Mouse (Mus musculus): ENCODE data around the gene Abr.

The Abr gene

DNA sequence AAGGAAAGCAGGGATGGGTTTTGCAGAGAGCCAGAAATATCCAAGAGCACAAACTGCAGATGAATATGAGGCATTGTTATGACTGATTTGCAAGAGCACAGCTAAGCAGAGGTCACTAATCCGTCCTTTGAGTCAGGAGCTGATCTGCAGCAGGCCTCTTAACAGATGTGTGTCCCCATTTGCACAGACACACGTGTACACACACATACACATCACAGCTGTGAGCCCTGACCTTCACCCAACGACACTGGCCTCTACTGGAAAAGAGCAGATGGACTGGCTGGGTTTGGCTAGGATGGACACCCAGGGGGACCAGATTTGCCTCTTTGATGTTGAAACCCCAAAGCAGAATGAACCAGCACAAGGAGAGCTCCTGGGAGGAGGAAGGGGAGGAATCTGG is 52.7 kb downstream of the Abr start:
- DNase-seq (ENCODE audit: low spot score): no peak

DNA sequence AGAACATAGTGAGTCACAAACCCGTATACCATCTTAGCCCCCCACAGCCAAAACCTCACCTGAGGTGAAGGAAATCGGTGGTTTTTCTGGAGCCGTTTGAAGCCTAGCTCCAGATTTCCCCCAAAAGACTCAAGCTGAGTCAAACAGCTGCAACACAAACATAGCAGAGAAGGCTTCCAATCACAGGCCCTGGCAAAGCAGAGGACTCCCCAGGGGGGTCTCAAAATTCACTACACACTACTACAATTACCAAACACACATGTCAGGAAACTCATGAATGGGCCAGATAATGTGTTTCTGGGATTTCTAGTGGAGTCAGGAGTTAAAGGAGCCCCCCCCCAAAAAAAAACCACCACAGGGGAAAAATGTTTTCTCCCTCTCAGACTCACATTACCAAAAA is 56.0 kb downstream of the Abr start:
- no peak for DNase-seq (ENCODE audit: low spot score)

DNA sequence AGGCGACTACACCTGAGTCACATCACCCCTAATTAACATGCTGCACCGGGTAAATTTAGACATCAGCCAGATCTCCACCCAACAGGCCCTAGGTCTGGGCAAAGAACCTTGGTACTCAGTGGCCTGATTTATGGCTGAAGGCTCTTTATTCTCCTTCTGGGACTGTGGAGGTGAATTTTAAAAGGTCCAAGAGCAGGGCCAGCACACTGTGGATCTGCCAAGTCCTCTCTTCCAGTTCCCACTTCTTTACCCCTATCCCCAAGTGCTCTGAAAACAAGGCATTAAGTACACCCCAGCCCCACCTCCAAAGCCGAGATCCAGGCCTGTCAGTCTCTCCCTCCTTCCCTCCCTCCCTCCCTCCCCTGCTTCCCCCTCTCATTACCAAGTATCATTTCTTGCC is 59.5 kb downstream of the Abr start:
- DNase-seq (ENCODE audit: low spot score): no peak

DNA sequence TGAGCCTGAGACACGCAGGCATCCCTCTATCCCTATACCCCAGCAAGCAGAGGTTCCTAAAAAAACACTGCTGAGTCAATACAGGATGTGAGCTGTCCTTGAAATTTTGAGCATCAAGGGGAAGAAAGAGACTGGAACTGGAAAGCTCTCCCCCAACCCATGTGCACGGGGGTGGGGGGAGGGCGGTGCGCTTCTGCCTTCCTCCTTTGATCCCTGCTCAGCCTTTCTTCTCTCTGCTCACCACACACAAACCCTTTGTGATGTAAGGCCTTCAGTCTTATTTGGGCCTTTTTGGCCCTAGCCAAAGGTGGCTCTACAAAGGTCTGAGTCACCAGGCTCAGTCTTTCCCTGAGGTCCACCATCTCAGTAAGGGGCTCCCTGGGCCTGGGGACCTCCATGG is 59.9 kb downstream of the Abr start:
- DNase-seq (ENCODE audit: low spot score): no peak

DNA sequence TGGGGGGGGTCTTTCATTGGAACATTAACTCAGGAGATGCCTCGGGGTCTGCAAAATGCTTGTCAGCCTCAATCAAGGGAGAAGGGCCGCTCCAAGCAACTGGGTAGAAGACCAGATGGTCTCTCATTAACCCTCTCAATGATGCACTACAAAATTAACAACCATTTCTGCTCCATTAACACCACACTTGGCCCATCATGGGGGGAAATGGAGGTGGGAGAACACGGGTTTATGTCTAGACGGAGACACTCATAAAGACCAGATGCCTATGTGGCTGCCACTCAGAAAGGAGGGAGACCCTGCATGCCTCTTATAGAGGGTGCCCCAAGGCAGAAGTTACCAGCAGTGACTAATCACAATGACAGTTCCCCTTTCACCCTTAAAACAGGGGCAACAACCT is 64.3 kb downstream of the Abr start:
- DNase-seq (ENCODE audit: low spot score): no peak

DNA sequence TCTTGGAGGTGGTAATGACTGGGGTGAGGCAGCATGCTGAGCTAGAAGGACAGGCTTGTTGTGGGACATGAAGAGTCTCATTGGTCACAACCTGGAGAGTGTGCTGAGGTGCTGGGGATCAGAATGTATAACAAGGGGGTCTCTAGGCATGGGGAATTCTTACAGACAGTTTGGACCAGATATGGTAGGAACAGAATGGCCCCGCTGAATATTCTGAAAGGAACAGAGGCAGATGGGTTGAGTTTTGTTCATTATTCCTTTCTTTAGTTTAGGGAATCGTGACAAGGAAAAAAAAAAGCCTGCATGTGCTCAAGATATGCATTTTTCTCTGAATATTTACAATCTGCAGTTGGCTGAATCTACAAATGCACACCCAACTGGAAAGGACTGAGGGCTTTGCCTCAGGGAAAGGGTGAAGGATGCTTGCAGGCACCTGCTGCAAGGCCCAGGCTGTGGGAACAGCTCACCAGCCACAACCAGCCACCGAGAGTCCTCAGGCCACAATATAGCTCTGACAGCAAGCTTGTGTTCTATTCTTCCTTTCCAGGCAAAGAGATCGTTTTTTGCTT is 73.9 kb downstream of the Abr start:
- no peak for DNase-seq (ENCODE audit: low spot score)

DNA sequence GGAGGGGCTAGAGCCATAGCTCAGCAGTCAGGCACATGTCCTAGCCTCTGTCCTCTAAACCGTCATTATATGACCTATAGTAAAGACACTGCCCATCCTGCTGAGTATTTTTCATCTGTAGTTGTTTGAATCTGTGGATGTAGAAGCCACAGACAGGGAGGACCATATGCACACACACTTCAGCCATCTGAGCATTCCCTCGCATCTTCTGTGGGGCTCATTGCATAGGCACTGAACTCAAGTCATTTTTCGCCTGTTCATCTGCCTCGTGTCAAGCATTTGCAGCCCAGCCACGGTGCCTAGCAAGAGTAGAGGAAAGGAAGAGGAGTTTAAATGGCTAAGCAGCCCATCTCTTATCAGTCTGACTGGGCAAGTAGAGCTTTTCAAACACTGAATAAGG is 74.7 kb downstream of the Abr start:
- DNase-seq (ENCODE audit: low spot score): no peak

DNA sequence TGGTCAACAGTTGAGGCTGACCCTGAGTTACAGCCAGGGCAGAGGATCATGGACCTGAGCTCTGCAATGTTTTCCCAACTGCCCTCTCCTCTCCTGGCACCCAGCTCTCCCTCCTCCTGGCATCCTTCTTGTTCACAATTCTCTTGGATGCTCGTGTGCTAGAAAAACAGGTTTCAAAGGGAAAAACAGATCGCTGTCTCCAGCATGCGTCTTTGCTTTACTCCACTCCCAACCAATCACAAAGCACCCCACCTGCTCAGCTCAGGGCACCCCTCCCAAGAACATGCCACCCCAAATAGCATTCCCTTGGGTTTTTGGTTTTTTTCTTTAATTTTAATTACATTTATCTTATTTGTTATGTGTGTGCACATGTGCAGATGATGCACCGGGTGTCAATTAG is 75.7 kb downstream of the Abr start:
- DNase-seq (ENCODE audit: low spot score): no peak

DNA sequence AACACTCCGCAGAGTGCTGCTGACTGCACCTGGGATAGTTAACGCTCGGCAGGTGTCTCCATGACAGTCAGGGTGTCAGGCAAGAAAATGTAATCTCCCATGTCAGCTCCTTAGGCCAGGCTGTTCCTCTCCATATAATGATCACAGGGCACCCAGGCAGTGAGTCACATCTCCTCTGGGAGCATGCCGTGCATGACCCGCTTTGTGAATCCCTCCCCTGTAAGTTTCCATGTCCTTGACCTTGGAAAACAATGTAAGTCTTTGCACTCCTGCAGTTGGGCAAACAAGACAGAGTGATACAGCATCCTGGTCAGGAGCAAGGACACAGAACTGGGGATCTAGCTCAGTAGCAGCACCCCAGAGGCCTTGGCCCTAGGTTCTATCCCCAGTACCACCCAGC is 78.8 kb downstream of the Abr start:
- no peak for DNase-seq (ENCODE audit: low spot score)

DNA sequence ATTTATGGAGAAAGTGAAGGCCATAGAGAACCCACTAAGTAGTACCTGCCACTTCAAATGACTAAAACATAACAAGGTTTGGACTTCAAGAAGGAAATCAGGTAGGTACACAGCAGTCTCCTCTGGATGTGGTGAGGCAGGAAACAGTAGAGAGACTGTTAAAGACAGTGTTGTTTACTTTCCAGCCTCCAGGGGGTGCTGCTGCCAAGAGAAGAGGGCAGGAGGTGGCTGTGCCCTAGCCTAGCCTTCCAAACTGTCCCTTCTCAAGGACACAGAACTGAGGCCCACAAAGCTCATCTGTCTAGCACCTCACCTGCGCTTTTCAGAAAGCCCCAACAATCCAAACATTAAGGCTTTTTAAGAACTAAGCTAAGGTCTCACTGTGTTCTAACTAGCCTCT is 81.1 kb downstream of the Abr start:
- peak; percentile 38 for DNase-seq (ENCODE audit: low spot score)

DNA sequence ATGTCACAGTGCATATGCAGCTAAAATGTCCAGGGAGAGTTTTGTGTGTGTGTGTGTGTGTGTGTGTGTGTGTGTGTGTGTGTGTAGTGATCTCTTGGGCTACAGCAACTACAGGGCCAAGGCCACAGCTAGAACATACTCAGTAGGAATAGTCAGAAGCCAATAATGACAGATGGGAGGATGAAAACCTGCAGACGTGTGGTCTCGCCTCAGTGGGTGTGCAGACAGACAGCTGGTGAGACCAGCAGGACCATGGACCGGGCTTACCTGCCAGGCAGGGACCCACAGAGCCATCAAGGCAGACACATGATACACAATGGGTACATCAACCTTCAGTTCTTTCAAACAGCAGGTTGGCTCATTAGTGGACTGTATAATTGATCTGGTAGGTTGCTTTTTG is 84.7 kb downstream of the Abr start:
- DNase-seq (ENCODE audit: low spot score): no peak

DNA sequence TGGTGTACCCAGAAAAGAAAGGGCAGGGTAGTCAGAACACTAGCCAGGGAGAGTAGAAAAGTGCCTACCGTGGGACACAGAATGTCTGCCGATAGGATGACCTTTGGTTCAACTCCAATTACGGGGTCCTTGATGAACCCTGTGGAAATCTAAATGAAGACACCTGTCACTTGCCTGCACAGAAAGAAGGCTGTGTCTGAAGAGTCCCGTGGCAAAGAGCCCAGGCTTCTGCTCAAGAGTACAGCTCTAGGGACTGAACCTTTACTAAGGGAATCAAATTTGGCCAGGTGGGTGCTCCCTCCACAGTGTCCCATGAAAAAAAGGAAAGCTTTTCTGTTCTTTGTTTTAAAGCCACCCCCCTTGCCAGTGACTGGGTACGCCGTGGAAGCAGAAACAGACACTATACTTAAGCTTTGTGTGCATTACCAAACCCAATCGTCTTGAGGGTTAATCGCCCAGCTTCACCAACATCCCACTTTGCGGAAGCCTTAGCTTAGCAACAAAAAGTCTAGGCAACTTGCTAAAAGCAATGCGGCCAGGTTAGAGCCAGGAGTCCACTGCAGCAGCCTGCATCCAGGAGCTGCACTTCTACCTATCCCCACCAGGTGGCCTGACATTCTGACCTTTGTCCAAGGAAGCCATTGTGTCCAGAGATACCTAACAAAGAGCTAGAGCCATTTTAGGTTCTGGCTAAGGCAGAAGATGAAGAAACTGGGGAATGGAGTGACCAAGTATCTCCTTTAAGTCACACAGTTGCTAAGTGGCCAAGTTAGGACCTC is 85.3 kb downstream of the Abr start:
- no peak for DNase-seq (ENCODE audit: low spot score)

DNA sequence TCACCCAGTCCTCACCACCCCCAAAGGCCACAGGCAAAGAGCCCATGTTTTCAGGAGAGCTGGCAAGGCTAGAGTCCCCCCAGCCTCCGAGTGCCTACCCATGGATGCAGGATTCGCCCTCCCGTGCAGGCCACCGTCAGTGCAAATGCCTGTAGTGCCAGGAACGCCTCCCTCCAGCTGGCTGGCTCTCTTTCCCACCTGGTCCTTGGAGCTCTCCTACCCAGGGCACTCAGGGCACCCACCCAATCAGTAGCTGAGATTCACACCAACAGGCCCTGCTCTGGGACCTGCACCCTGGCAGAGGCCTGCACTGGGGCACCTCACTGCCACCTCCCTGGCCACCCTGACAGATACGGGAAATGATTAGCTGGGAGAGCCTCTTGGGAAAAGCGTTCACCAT is 90.1 kb downstream of the Abr start:
- no peak for DNase-seq (ENCODE audit: low spot score)

DNA sequence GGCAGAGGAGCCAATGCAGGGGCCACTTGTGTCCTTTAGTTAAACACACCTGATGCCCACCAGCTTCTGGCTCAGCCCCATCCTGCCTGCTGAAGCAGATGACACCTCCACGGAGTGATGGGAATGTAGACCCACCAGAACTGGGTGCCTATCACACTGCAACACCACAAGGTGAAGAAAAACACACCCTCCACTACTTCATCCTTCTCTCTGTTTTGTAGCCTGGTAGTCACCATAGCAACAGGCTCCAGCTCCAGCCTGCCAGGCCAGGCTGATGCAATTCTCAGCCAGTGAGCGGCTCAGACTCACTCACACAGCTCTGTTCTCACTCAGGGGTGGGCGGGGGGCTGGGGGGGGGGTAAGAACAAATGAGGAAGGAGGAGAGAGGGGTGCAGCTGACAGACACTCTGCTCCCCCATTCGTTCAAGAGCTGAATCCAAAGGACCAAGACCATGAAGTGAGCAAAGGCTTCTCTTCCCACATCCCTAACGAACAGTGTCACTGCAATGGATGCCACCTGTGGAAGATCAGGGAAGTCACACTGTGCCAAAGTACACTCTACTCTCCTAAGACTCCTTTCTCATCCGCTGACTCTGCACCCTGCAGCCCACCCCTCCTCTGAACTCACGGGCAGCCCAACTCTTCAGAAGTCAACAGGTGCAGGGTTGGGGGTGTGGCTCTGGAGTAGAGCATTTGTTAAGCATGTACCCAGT is 91.0 kb downstream of the Abr start:
- no peak for DNase-seq (ENCODE audit: low spot score)

DNA sequence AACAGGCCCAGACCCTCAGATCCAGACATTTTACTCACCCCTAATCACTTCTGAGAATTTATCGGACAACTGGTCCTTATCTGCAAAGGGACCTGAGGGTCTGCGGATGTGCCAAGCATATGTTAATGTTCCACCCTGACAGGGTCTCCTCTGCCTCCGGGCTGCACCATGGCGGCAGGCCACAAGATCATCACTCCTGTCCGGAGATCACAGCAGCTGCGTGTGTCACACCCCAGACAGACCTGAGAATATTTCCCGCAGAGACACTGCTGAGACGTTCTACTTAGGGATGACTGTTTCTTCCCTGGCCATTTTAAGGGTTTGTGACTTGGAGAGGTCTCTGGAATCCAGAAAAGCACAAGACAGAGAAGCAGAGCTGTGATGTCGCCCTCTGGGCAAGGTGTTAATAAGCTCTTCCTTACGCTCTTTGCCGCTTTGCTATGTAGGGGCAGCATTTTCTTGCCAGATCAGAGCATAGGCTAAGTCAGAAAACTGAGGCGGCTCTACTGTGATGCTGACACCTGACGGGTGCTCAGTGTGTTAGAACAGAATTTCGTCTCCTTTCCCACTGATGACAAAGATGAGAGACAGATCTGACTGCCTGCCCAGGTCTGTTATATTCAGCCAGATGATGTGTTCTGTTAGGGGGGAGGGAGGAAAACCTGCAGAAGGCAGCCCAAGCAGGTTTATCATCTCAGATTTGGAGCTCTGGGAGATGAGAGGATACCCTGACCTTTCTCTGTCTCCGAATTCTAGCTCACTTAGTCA is 91.8 kb downstream of the Abr start:
- DNase-seq (ENCODE audit: low spot score): no peak

DNA sequence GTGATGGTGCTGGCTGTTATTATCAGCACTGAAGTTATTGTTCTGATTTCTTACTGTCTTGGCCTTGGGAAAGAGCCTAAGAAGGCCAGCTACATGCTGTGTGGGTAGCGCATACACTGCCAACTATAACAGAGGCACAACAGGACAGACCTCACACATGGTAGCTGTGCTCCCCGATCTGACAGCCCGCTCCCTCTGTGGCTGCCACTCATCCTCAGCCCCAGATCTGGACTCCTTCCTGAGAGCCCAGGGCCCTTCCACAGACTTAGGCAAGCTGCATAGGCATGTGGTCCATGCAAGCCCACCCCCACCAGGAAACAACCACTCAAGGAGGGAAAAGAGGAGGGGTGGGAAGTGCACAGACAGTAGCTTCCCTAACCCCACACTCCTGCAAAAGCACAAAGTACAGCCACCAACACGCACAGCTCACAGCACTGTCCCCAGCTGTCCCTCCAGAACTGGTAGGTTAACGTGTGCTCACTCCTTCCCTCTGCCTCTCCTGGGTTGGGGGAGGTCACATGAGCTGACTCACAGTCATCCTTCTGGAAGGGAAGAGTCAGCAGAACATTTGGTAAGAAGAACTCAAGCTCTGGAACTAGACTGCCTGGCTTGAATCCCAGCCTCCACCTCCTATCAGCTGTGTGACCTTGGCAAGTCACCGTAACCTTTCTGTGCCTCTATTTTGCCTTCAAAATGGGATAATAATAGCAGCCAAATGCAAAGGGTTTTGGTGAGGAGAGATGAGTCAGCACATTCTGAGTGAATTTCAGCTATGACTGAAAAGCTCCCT is 92.6 kb downstream of the Abr start:
- DNase-seq (ENCODE audit: low spot score): peak; percentile 86

DNA sequence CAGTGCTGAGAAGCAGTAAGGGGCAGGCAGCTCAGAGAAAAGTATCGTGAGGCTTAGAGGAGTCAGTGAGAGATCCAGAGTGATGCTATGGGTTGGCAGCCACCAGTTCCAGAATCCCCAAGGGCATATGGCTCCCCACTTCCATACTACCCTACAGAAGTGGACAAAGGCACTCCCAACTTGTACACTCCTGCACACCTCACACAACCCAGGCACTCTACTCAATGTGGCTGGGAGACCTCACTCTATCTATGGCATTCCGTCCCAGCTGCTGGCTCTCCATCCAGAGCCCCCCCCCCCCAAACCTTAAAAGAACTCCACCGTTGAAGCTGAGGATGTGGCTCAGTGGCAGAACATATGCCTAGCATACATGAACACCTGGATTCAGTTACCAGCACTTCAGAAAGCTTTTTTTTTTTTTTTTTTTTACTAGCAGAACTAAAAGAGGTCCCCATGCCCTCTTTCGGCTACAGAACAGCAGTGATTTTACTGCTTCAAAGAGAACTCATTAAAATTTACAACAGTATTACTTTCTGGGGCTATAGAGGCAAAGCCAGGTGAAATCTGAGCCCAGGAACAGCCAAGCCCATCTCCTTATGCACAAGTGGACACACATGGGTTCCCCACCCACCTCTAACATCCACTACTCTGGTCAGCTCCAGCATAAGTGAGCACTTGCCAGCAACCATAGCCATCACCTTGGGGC is 96.3 kb downstream of the Abr start:
- DNase-seq (ENCODE audit: low spot score): no peak

DNA sequence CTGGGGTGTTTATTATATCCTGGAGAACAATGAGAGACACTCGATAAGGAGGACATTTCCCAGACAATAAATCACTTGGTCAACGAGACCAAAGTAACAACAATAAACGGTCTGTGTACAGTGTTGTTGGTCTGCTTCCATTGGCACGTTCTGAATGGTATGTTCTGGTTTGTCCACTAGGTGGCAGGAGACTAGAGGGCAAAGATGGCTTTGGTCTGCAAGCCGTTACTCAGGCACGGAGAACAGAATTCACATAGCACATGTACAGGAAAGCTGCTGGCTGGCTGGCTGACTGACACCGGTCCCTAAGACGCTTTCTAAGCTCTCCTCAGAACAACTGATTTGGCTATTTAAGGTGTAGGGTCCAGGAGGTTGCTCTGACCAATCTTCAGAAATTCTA is 97.2 kb downstream of the Abr start:
- peak; percentile 46 for DNase-seq (ENCODE audit: low spot score)

DNA sequence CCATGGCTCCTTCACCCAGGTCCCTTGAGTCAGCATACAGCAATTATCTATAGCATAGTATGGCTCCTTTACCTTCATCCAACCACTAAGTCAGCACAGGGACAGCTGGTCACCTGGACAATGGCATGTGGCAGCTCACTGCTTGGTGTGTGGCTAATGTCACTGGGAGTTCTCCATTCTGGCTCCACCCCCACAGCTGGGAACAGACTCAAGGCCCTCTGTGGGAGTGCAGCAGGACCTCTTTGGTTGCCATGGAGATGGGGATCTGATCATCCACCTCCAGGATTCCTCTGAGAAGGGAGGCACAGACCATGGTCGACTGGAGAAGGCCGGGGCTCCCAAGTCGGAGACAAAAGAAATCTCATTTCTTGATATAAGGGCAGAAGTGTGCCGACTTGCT is 98.8 kb downstream of the Abr start:
- DNase-seq (ENCODE audit: low spot score): peak; percentile 81

DNA sequence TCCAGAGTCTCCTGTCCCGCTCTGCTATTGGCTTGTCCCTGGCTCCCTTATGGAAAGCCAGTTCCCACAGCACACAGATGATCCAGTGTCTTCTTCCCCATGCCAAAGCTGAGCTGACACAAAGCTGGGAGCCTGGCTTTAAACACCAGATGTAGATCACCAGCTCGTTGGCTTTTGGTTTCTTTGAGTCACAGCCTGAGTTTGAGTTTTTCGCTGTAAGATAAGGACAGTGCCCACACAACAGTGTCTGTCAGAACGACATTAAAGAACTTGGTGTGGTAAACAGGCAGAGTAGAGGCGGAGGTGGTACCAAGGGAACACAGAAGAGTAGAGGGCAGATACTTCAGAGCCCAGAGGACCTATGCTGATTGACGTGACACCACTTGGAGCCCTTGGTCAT is 101.2 kb downstream of the Abr start:
- DNase-seq (ENCODE audit: low spot score): no peak

DNA sequence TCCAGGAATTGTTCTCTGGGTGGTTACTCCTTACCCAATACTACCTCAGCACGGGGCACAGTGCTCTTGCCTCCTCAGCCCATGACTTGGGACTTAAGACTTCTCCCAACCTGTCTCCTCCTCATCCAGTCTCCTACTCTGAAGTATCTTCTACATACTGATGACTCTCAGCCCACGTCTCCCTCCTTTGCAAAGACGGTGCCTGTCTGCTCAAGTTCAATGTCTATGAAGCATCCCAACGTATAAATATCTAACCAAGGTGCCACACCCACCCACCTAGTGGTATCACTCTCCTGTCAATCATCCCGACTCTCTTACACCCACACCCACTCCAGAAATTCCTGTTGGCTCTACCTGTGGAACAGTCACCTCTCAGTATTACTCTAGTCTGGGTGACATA is 103.5 kb downstream of the Abr start:
- no peak for DNase-seq (ENCODE audit: low spot score)

Data from ovary, adult 18-20 months (tissue).